Mouse (Mus musculus) hindbrain, postnatal 0 days (tissue): Measurements from ENCODE around the gene Ttc7b. TPM values are rescaled to one million over a fixed set of nuclear protein-coding genes. Genes with fewer than 3 reads are reported as not detected.

Source experiments
- ATAC-seq: fragments of 200-750 bp; cut with Nextera tagmentation; 2 replicates; pipeline ENCODE4 v1.8.0; 2017; ENCODE audit warnings: mild to moderate bottlenecking, moderate TSS enrichment, moderate library complexity
- DNase-seq: peaks from one replicate; pipeline ENCODE4 v3.0.0-alpha.2; 2015; ENCODE audit warnings: low spot score
- H3K27ac ChIP-seq: fragments of 300-500 bp; sonication (generic); 2 replicates; pipeline ENCODE4 v1.5.1; 2014; ENCODE audit warnings: mild to moderate bottlenecking
- H3K27me3 ChIP-seq: fragments of 300-500 bp; sonication (generic); 2 replicates; pipeline ENCODE4 v1.6.1; 2014; ENCODE audit warnings: low read length, mixed read lengths; ENCODE audit not compliant: insufficient read depth
- H3K36me3 ChIP-seq: fragments of 300-500 bp; sonication (generic); 2 replicates; pipeline ENCODE4 v1.6.1; 2014; ENCODE audit warnings: low read length, mixed read lengths; ENCODE audit not compliant: insufficient read depth
- H3K4me1 ChIP-seq: fragments of 300-500 bp; sonication (generic); 2 replicates; pipeline ENCODE4 v1.6.1; 2014; ENCODE audit warnings: antibody characterized with exemption, low read length, mixed read lengths; ENCODE audit not compliant: insufficient read depth
- H3K4me2 ChIP-seq: fragments of 300-500 bp; sonication (generic); 2 replicates; pipeline ENCODE4 v1.6.1; 2014; ENCODE audit warnings: low read depth, mild to moderate bottlenecking, low read length, moderate library complexity, mixed read lengths
- H3K4me3 ChIP-seq: fragments of 300-500 bp; sonication (generic); 2 replicates; pipeline ENCODE4 v1.5.1; 2014; ENCODE audit warnings: low read length
- H3K9ac ChIP-seq: fragments of 300-500 bp; sonication (generic); replicated peaks from 2 replicates; pipeline ENCODE4 v1.6.1; 2014; ENCODE audit warnings: mild to moderate bottlenecking, low read length, moderate library complexity, mixed read lengths
- H3K9me3 ChIP-seq: fragments of 300-500 bp; sonication (generic); 2 replicates; pipeline ENCODE4 v1.6.1; 2016; ENCODE audit warnings: low read length, mixed read lengths
- CTCF ChIP-seq: IDR thresholded peaks from 2 replicates; pipeline ENCODE4 v1.5.1; 2016; ENCODE audit warnings: antibody characterized with exemption, control low read depth, low read depth
- WGBS: fragments of 180-500 bp; shearing (Covaris S2); extraction: QIAGEN DNeasy Blood & Tissue Kit; methylation state at CpG from one replicate; pipeline ENCODE4 v1.1.7; 2014; 5-methylcytosine and 5-hydroxymethylcytosine counted together
- polyA plus RNA-seq: library from polyadenylated mRNA; unstranded; fragments of >200 nt; fragmentation: Nextera tagmentation; extraction: Ambion mirVana; gene quantifications from 2 replicates; pipeline ENCODE4 v1.2.1, GENCODE M21; 2015
- total RNA-seq: library from RNA; depleted of rRNA; stranded (reverse); fragments of >200 nt; gene quantifications from 2 replicates; pipeline ENCODE4 v1.2.3, GENCODE M21; 2014

Ttc7b gene
- total and polyA plus RNA-seq, 2 experiments from 2014 or later, result 8.6 to 51.2 TPM

- Histone ChIP-seq H3K27me3 (no peaks in the 10 kb centered on the region), H3K27ac (no peak overlapping the region), H3K9me3 (no peaks in the 10 kb centered on the region), H3K4me2 (no peak overlapping the region), H3K36me3 (peaks cover 7% of the 10 kb centered on the region; the same call in 1 of the 2 replicates), H3K4me1 (no peaks in the 10 kb centered on the region), H3K4me3 (no peak overlapping the region), H3K9ac (no peak overlapping the region)
- no peak for TF ChIP-seq CTCF
- DNase-seq, result no peak
- ATAC-seq, result no peak
- 80% methylated on average over 11 of the region's 11 CpGs for WGBS
Observed at GRCm38 (mm10) chr12:100406094-100406493, 114.5 kb downstream of the Ttc7b start.

GRCm38 (mm10) chr12:100405512-100406030 lies 115.1 kb downstream of the Ttc7b start:
- no peaks in the 10 kb centered on the region for H3K4me1 ChIP-seq
- no peak for ATAC-seq
- H3K4me2 ChIP-seq, result no peak overlapping the region
- TF ChIP-seq CTCF, result no peak
- DNase-seq, result no peak
- no peak overlapping the region for H3K9ac ChIP-seq
- H3K9me3 ChIP-seq, result no peaks in the 10 kb centered on the region
- WGBS, result 86% methylated on average over 8 of the region's 8 CpGs
- no peak overlapping the region for H3K4me3 ChIP-seq
- no peak overlapping the region for H3K27ac ChIP-seq
- H3K27me3 ChIP-seq, result no peaks in the 10 kb centered on the region
- peaks cover 7% of the 10 kb centered on the region; the same call in 1 of the 2 replicates for H3K36me3 ChIP-seq

DNA sequence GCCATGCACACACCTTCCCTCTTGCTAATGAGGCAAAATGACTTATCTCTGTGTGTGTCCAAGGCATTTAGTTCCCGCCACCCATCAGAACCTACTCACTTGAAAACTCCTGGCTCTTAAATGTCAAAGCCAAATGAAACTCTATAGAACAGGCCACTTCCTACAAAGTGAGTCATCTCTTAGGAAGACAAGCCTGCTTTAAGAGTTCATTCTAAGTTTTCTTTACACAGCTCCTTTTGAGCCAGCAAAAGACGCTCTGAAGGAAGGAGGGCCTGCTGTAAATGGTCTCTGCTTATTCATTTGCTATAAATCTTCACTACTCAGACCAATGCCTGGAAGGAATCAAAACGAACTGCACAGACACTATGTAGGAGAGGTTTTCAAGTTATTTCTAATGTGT lies 116.2 kb downstream of the Ttc7b start:
- no peak for TF ChIP-seq CTCF
- WGBS, result 76% methylated on average over 3 of the region's 3 CpGs
- Histone ChIP-seq H3K9me3 (no peaks in the 10 kb centered on the region), H3K36me3 (peaks cover 11% of the 10 kb centered on the region; the same call in 1 of the 2 replicates), H3K9ac (no peak overlapping the region), H3K27me3 (no peaks in the 10 kb centered on the region), H3K4me1 (no peaks in the 10 kb centered on the region), H3K4me2 (no peak overlapping the region), H3K4me3 (no peak overlapping the region), H3K27ac (no peak overlapping the region)
- DNase-seq, result no peak
- no peak for ATAC-seq

GRCm38 (mm10) chr12:100403005-100403324 lies 117.7 kb downstream of the Ttc7b start:
- DNase-seq (no peak), ATAC-seq (no peak)
- Histone ChIP-seq H3K27ac (no peak overlapping the region), H3K4me1 (no peaks in the 10 kb centered on the region), H3K9me3 (no peaks in the 10 kb centered on the region), H3K36me3 (peaks cover 15% of the 10 kb centered on the region; the same call in 1 of the 2 replicates), H3K27me3 (no peaks in the 10 kb centered on the region), H3K9ac (no peak overlapping the region), H3K4me3 (no peak overlapping the region), H3K4me2 (no peak overlapping the region)
- TF ChIP-seq CTCF, result no peak
- 88% methylated on average over 4 of the region's 4 CpGs for WGBS

DNA sequence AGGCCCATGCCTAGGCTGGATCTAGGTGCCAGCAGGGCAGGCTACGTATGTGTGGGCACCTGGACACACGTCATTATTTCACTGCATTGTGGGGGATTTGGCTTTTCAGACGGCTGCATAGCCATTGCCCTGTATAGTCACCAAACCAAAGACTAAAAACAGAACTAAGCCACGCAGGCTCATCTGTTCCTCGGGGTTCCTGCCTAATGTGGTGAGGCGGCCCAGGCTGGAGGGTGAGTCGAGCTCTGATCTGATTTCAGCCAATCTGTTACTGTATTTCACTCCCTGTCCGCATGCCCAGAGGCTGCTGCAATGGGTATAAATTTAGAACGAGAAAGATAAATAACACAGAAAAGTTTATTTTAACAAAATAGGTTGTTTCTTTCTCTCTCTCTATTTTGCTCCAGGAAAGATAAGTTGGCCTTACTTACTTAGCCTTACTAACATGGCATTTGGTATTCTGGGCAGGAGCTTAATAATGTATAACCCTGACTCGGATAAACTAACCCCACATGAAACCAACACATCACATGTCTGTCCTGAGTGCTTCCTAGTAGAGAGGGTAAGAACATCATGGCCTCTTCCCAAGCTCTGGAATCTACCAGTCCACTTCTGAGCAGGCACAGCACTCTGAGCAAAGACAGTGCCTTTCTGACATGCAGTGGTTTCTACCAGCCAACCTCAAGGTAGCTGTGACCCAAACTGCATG lies 118.2 kb downstream of the Ttc7b start:
- Histone ChIP-seq H3K9ac (no peak overlapping the region), H3K27me3 (no peaks in the 10 kb centered on the region), H3K27ac (no peak overlapping the region), H3K4me2 (no peak overlapping the region), H3K4me1 (no peaks in the 10 kb centered on the region), H3K4me3 (no peak overlapping the region), H3K9me3 (no peaks in the 10 kb centered on the region), H3K36me3 (peaks cover 15% of the 10 kb centered on the region; the same call in 1 of the 2 replicates)
- TF ChIP-seq CTCF, result no peak
- no peak for DNase-seq
- 91% methylated on average over 10 of the region's 10 CpGs for WGBS
- no peak for ATAC-seq

- Histone ChIP-seq H3K9ac (no peak overlapping the region), H3K27me3 (no peaks in the 10 kb centered on the region), H3K4me3 (no peak overlapping the region), H3K36me3 (peaks cover 15% of the 10 kb centered on the region; the same call in 1 of the 2 replicates), H3K27ac (no peak overlapping the region), H3K9me3 (no peaks in the 10 kb centered on the region), H3K4me1 (no peaks in the 10 kb centered on the region), H3K4me2 (no peak overlapping the region)
- DNase-seq (no peak), ATAC-seq (no peak)
- no peak for TF ChIP-seq CTCF
- WGBS, result 95% methylated on average over 3 of the region's 3 CpGs
Observed at GRCm38 (mm10) chr12:100400119-100400518, 120.5 kb downstream of the Ttc7b start.

DNA sequence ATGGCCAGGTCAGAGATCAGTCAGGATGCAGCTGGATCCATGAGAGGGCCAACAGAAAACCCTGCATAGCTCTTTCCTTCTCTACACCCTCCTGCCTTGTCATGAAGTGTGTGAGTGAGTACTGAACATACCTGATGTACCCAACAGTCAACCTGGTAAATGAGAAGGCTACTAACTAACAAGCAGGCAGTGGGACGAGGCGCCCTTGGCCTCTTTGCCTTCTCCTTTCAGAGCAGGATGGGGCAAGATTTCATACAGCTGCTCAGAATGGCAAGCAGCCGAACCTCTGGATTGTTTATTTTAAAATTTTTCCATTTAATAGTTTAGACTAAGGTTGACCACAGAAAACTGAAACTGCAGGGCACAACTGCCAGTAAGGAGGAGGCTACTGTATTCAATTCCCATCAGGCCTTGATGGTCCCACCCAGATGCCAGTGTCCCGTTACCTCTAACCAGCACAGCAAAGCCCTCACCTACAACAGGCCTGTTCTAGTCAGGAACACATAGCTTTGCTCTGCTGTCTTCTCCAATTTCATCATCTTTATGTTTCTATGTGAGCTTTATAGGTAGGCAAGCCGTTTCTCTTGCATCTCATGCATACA lies 121.4 kb downstream of the Ttc7b start:
- Histone ChIP-seq H3K4me3 (no peak overlapping the region), H3K4me2 (no peak overlapping the region)
- ATAC-seq, result no peak

More for the DNA sequence above, 121.4 kb downstream of the Ttc7b start:
- H3K27me3 ChIP-seq, result no peaks in the 10 kb centered on the region
- TF ChIP-seq CTCF, result no peak
- H3K4me1 ChIP-seq, result no peaks in the 10 kb centered on the region
- H3K9ac ChIP-seq, result no peak overlapping the region
- DNase-seq, result no peak
- 86% methylated on average over 5 of the region's 5 CpGs for WGBS
- H3K36me3 ChIP-seq, result peaks cover 15% of the 10 kb centered on the region; the same call in 1 of the 2 replicates
- H3K27ac ChIP-seq, result no peak overlapping the region
- H3K9me3 ChIP-seq, result no peaks in the 10 kb centered on the region
